Mouse (Mus musculus) heart, postnatal 0 days (tissue): ENCODE measurements at regions not wholly inside any gene's neighbourhood (a gene's known extent, or its start where the extent isn't known, plus 50 kb on each side); places are given as distances from the start of the nearest gene placed in this dataset.

Experiments
- ATAC-seq: fragments of 200-750 bp; cut with Nextera tagmentation; 2 replicates; pipeline ENCODE4 v1.8.0; 2017; ENCODE audit warnings: low read depth, moderate number of reproducible peaks, moderate library complexity; ENCODE audit not compliant: insufficient read depth
- DNase-seq: peaks from one replicate; pipeline ENCODE4 v3.0.0-alpha.2; 2016; ENCODE audit warnings: low spot score
- H3K27ac ChIP-seq: fragments of 300-500 bp; sonication (generic); 2 replicates; pipeline ENCODE4 v1.5.1; 2014; ENCODE audit warnings: low read depth, mild to moderate bottlenecking
- H3K27me3 ChIP-seq: fragments of 300-500 bp; sonication (generic); 2 replicates; pipeline ENCODE4 v1.6.1; 2014; ENCODE audit warnings: low read length, mixed read lengths; ENCODE audit not compliant: control insufficient read depth, insufficient read depth
- H3K36me3 ChIP-seq: fragments of 300-500 bp; sonication (generic); replicated peaks from 2 replicates; pipeline ENCODE4 v1.6.1; 2014; ENCODE audit warnings: low read length, mixed read lengths; ENCODE audit not compliant: control insufficient read depth, insufficient read depth
- H3K4me1 ChIP-seq: fragments of 300-500 bp; sonication (generic); 2 replicates; pipeline ENCODE4 v1.6.1; 2014; ENCODE audit warnings: antibody characterized with exemption; ENCODE audit not compliant: control insufficient read depth, insufficient read depth
- H3K4me2 ChIP-seq: fragments of 300-500 bp; sonication (generic); 2 replicates; pipeline ENCODE4 v1.6.1; 2014; ENCODE audit warnings: low read depth, mild to moderate bottlenecking, low read length, moderate library complexity
- H3K4me3 ChIP-seq: fragments of 300-500 bp; sonication (generic); 2 replicates; pipeline ENCODE4 v1.5.1; 2014; ENCODE audit warnings: low read depth, low read length
- H3K9ac ChIP-seq: fragments of 300-500 bp; sonication (generic); replicated peaks from 2 replicates; pipeline ENCODE4 v1.6.1; 2014; ENCODE audit warnings: low read depth, low read length, mixed read lengths
- H3K9me3 ChIP-seq: fragments of 300-500 bp; sonication (generic); replicated peaks from 2 replicates; pipeline ENCODE4 v1.6.1; 2016; ENCODE audit warnings: low read length; ENCODE audit not compliant: control insufficient read depth
- CTCF ChIP-seq: IDR thresholded peaks from 2 replicates; pipeline ENCODE4 v1.5.1; 2016; ENCODE audit warnings: antibody characterized with exemption, control low read depth, low read depth
- EP300 ChIP-seq: IDR thresholded peaks from 2 replicates; pipeline ENCODE4 v1.6.1; 2016; ENCODE audit warnings: antibody characterized with exemption, low read depth
- WGBS: fragments of 180-500 bp; shearing (Covaris S2); extraction: QIAGEN DNeasy Blood & Tissue Kit; methylation state at CpG from one replicate; pipeline ENCODE4 v1.1.7; 2014; 5-methylcytosine and 5-hydroxymethylcytosine counted together

GRCm38 (mm10) chr14:78225677-78226076 lies 82.2 kb downstream of the Tnfsf11 start:
- no peak for TF ChIP-seq EP300
- peak; percentile 16; the same call in 1 of the 2 replicates for TF ChIP-seq CTCF
- whole genome bisulfite sequencing, result 71% methylated on average over 4 of the region's 4 CpGs
- Histone ChIP-seq H3K27ac (no peak overlapping the region), H3K4me2 (no peak overlapping the region), H3K4me1 (no peaks in the 10 kb centered on the region), H3K36me3 (no peaks in the 10 kb centered on the region), H3K9me3 (no peaks in the 10 kb centered on the region), H3K4me3 (no peak overlapping the region), H3K27me3 (no peaks in the 10 kb centered on the region), H3K9ac (no peak overlapping the region)
- ATAC-seq (no peak), DNase-seq (no peak)

GRCm38 (mm10) chr14:78216229-78216963 lies 91.4 kb downstream of the Tnfsf11 start:
- no peak overlapping the region for H3K4me3 ChIP-seq
- no peaks in the 10 kb centered on the region for H3K36me3 ChIP-seq
- H3K9me3 ChIP-seq, result no peaks in the 10 kb centered on the region
- no peak overlapping the region for H3K27ac ChIP-seq
- H3K27me3 ChIP-seq, result no peaks in the 10 kb centered on the region
- H3K4me1 ChIP-seq, result no peaks in the 10 kb centered on the region
- DNase-seq, result peak; percentile 23
- no peak overlapping the region for H3K9ac ChIP-seq
- TF ChIP-seq EP300, result no peak
- no peak for TF ChIP-seq CTCF
- 30% methylated on average over 15 of the region's 15 CpGs for WGBS
- H3K4me2 ChIP-seq, result peak overlapping the region; percentile 47
- 0 out of 2 replicates have a peak, but pooled peaks have one; percentile 33 for ATAC-seq

GRCm38 (mm10) chr14:78215491-78215890 lies 92.4 kb downstream of the Tnfsf11 start:
- H3K36me3 ChIP-seq, result no peaks in the 10 kb centered on the region
- 74% methylated on average over 4 of the region's 4 CpGs for WGBS
- DNase-seq, result no peak
- H3K27ac ChIP-seq, result no peak overlapping the region
- no peak overlapping the region for H3K4me2 ChIP-seq
- no peaks in the 10 kb centered on the region for H3K9me3 ChIP-seq
- TF ChIP-seq CTCF (no peak), EP300 (no peak)
- ATAC-seq, result no peak
- H3K9ac ChIP-seq, result no peak overlapping the region
- no peaks in the 10 kb centered on the region for H3K27me3 ChIP-seq
- no peaks in the 10 kb centered on the region for H3K4me1 ChIP-seq
- no peak overlapping the region for H3K4me3 ChIP-seq

- H3K36me3 ChIP-seq, result no peaks in the 10 kb centered on the region
- no peak overlapping the region for H3K9ac ChIP-seq
- no peaks in the 10 kb centered on the region for H3K9me3 ChIP-seq
- H3K4me1 ChIP-seq, result no peaks in the 10 kb centered on the region
- H3K27me3 ChIP-seq, result no peaks in the 10 kb centered on the region
- no peak for ATAC-seq
- no peak overlapping the region for H3K27ac ChIP-seq
- no peak overlapping the region for H3K4me3 ChIP-seq
- WGBS, result 98% methylated on average over 4 of the region's 4 CpGs
- TF ChIP-seq EP300, result no peak
- TF ChIP-seq CTCF, result no peak
- H3K4me2 ChIP-seq, result no peak overlapping the region
- DNase-seq, result no peak
Observed at GRCm38 (mm10) chr14:78204566-78204863, 103.3 kb downstream of the Tnfsf11 start.

- no peak overlapping the region for H3K27ac ChIP-seq
- H3K9ac ChIP-seq, result no peak overlapping the region
- no peaks in the 10 kb centered on the region for H3K27me3 ChIP-seq
- H3K9me3 ChIP-seq, result no peaks in the 10 kb centered on the region
- H3K4me2 ChIP-seq, result no peak overlapping the region
- no peak overlapping the region for H3K4me3 ChIP-seq
- no peaks in the 10 kb centered on the region for H3K36me3 ChIP-seq
- WGBS, result 82% methylated on average over 15 of the region's 15 CpGs
- no peaks in the 10 kb centered on the region for H3K4me1 ChIP-seq
- no peak for ATAC-seq
- no peak for TF ChIP-seq CTCF
- no peak for TF ChIP-seq EP300
- no peak for DNase-seq
Observed at GRCm38 (mm10) chr14:78203726-78204565, 103.9 kb downstream of the Tnfsf11 start.
